Mouse (Mus musculus): ENCODE results near the gene Serpinb9d.
"Not testable (repeated sequence)": the region's sequence is repeated elsewhere in the genome, so short reads cannot be mapped to it uniquely, and the experiment has no call there.

Serpinb9d gene

DNA sequence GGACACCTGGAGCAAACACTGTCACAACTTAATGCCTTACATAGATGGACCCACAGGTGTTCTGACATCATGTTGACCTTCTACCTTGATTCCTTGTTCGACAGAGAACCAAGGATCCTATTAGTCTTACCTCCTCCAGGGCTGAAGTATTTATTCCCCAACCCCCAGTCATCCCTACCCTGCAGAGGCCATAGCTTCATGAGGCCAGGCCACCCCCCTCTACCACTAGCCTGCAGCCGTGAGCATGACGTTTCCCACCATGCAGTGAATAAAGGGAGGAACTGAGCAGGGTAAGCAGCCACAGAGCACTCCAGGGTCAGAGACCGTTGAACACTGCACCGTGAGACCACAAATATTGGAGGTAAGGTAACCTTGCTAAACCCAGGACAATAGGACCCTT, at the start of gene Serpinb9d:
Gene Serpinb9d (plus strand): TSS at position 301 of the 400 bp plus-strand sequence.
- no peak for DNase-seq (ENCODE audit: low spot score)

DNA sequence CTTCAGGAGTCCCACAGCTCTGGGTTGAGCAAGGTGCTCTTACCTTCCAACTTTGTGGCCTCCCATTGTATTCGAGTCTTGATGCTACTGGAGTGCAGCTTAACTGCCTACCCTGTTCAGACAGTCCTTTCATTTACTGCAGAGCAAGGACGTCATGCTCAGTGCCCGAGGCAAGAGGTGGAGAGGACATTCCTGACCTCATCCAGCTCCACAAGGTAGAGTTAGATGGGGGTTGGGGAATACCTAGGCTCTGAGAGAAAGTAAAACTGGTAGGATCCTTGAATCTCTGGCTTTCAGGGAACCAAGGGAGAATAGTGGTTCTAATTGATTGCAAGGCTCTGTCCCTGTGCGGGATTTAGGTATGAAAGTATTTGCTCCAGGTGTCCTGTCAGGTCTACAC, 33.1 kb upstream of the Serpinb9d start, which contains the start of gene Serpinb9c:
Gene Serpinb9c (minus strand): TSS at position 101 of the 400 bp plus-strand sequence.
- DNase-seq (ENCODE audit: low spot score), result no peak

DNA sequence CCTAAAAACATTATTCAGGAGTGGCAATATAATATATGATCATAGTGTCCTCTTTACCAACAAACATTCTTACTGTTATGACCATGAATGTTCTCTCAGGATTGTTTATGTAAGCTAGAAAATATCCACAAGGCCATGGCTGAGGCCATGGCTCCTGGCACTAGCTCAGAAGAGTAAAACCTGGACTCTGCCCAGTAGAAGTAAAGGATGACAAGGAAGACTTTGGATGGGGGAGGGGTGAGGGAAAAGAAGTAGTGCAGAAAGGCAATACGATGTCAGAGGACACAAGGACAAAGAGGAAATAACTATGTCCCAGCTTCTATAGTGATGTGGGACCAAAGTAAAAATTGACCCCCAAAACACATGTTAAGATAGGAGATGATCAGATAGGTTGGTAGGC, 2.3 kb upstream of the Serpinb9d start:
- not testable (repeated sequence) for DNase-seq (ENCODE audit: low spot score)

DNA sequence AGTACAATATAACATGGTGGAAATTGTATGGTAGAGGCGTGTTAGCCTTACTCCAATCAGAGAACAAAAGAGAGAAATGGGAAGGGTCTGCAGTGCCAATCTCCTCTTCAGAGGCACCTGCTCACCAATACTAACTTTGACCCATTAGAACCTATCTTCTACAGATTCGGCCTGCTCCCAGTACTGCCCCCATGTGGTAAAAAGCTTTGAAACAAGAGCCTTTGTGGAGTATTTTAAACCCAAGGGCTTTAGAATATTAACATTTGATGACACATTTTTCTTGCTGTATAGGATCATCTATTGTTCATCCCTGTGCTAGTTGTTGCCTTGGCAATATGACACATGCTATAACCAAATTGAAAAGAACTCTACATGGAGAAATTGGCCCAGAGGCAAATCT, 7.0 kb downstream of the Serpinb9d start:
- DNase-seq (ENCODE audit: low spot score), result no peak

DNA sequence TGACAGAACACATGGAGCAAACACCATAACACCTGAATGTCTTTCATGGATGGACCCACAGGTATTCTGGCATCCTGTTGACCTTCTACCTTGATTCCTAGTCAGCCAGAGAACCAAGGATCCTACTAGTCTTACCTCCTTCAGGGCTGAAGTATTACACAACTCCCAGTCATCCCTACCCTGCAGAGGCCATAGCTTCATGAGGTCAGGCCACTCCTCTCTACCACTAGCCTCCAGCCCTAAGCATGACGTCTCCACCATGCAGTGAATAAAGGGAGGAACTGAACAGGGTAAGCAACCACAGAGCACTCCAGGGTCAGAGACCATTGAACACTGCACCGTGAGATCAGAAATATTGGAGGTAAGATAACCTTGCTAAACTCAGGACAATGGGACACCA, 56.6 kb downstream of the Serpinb9d start, which contains the start of gene Serpinb9e:
Gene Serpinb9e (plus strand): TSS at position 301 of the 400 bp plus-strand sequence.
- not testable (repeated sequence) for DNase-seq (ENCODE audit: low spot score)
